Mouse (Mus musculus) fat pad, adult 2 months (tissue): ENCODE measurements at regions not wholly inside any gene's neighbourhood (a gene's known extent, or its start where the extent isn't known, plus 50 kb on each side); places are given as distances from the start of the nearest gene placed in this dataset.

Experiments
- DNase-seq: peaks from one replicate; pipeline ENCODE4 v3.0.0-alpha.2; 2011; ENCODE audit warnings: low read depth, low spot score; ENCODE audit errors: extremely low read depth

GRCm38 (mm10) chr10:98645681-98646122 is 268.5 kb upstream of the Atp2b1 start:
- no peak for DNase-seq

- no peak for DNase-seq
Measured at GRCm38 (mm10) chr10:98646311-98646999, 267.8 kb upstream of the Atp2b1 start.

- no peak for DNase-seq
Measured at GRCm38 (mm10) chr10:98648710-98649245, 265.4 kb upstream of the Atp2b1 start.

- DNase-seq: no peak
Measured at GRCm38 (mm10) chr10:98650533-98650932, 263.7 kb upstream of the Atp2b1 start.

- no peak for DNase-seq
Measured at GRCm38 (mm10) chr10:98651127-98651526, 263.1 kb upstream of the Atp2b1 start.

- no peak for DNase-seq
Measured at GRCm38 (mm10) chr10:98651599-98651998, 262.6 kb upstream of the Atp2b1 start.

GRCm38 (mm10) chr10:98652084-98652483 is 262.1 kb upstream of the Atp2b1 start:
- no peak for DNase-seq

GRCm38 (mm10) chr10:98660747-98661146 is 253.5 kb upstream of the Atp2b1 start:
- DNase-seq: peak; percentile 68

GRCm38 (mm10) chr10:98665936-98666505 is 248.2 kb upstream of the Atp2b1 start:
- no peak for DNase-seq

GRCm38 (mm10) chr10:98667728-98668127 is 246.5 kb upstream of the Atp2b1 start:
- peak; percentile 66 for DNase-seq

GRCm38 (mm10) chr10:98674131-98674530 is 240.1 kb upstream of the Atp2b1 start:
- peak; percentile 56 for DNase-seq

GRCm38 (mm10) chr10:98676907-98677306 is 237.3 kb upstream of the Atp2b1 start:
- peak; percentile 78 for DNase-seq

GRCm38 (mm10) chr10:98678234-98678633 is 236.0 kb upstream of the Atp2b1 start:
- no peak for DNase-seq

- DNase-seq: no peak
Measured at GRCm38 (mm10) chr10:98682436-98682835, 231.8 kb upstream of the Atp2b1 start.

GRCm38 (mm10) chr10:98684195-98684594 is 230.0 kb upstream of the Atp2b1 start:
- no peak for DNase-seq

- no peak for DNase-seq
Measured at GRCm38 (mm10) chr10:98684707-98685106, 229.5 kb upstream of the Atp2b1 start.

- DNase-seq: no peak
Measured at GRCm38 (mm10) chr10:98685739-98686138, 228.5 kb upstream of the Atp2b1 start.

GRCm38 (mm10) chr10:98686370-98686769 is 227.8 kb upstream of the Atp2b1 start:
- no peak for DNase-seq

- no peak for DNase-seq
Measured at GRCm38 (mm10) chr10:98691816-98692215, 222.4 kb upstream of the Atp2b1 start.

GRCm38 (mm10) chr10:98694690-98695370 is 219.4 kb upstream of the Atp2b1 start:
- DNase-seq: no peak

- DNase-seq: no peak
Measured at GRCm38 (mm10) chr10:98695371-98695725, 218.9 kb upstream of the Atp2b1 start.

GRCm38 (mm10) chr10:98697866-98698265 is 216.3 kb upstream of the Atp2b1 start:
- DNase-seq: no peak
